9 mouse cellular contexts compared by ENCODE assay signal in genomic region chr14:72389696-72390095, GRCm38 (mm10).
DNase-seq lines count a peak whose midpoint lies in the region; ATAC-seq and TF ChIP-seq lines count a peak whose summit lies in the region.
"Had no signal": no experiment of that assay in that cellular context is flagged by ENCODE, and none has a peak within 500 bp of the region (broad histone marks: within the 10 kb centered on the region; RNA-seq: fewer than 3 reads in every experiment).

No protein-coding gene starts in this region.

- no peak overlapping the region for H3K4me3 ChIP-seq in forebrain, embryonic 13.5 days
- H3K4me3 ChIP-seq in forebrain, embryonic 10.5 days, result no peak overlapping the region
- H3K4me3 ChIP-seq in hindbrain, postnatal 0 days (ENCODE audit: low read length), result no peak overlapping the region
- H3K4me3 ChIP-seq in lung, embryonic 15.5 days, result no peak overlapping the region
- H3K4me3 ChIP-seq: liver, embryonic 13.5 days had no signal

- H3K27me3 ChIP-seq in forebrain, embryonic 13.5 days, result no peaks in the 10 kb centered on the region
- H3K27me3 ChIP-seq in forebrain, embryonic 10.5 days (ENCODE audit: poor library complexity, severe bottlenecking), result no peaks in the 10 kb centered on the region
- no peaks in the 10 kb centered on the region for H3K27me3 ChIP-seq in hindbrain, postnatal 0 days (ENCODE audit: insufficient read depth, low read length)
- H3K27me3 ChIP-seq in lung, embryonic 15.5 days, result no peaks in the 10 kb centered on the region
- H3K27me3 ChIP-seq: liver, embryonic 13.5 days had no signal

- H3K4me2 ChIP-seq in forebrain, embryonic 13.5 days, result no peak overlapping the region
- H3K4me2 ChIP-seq in hindbrain, postnatal 0 days (ENCODE audit: low read depth, low read length), result no peak overlapping the region
- no peak overlapping the region for H3K4me2 ChIP-seq in lung, embryonic 15.5 days
- H3K4me2 ChIP-seq: liver, embryonic 13.5 days had no signal

- ATAC-seq in forebrain, embryonic 13.5 days, result peak; percentile 80
- peak; percentile 86 for ATAC-seq in hindbrain, postnatal 0 days
- ATAC-seq in lung, embryonic 15.5 days (ENCODE audit: borderline replicate concordance, extremely low read depth, low FRiP score, low TSS enrichment), result peak; percentile 96

- H3K9ac ChIP-seq in forebrain, embryonic 13.5 days, result no peak overlapping the region
- H3K9ac ChIP-seq in hindbrain, postnatal 0 days (replicated peaks; ENCODE audit: low read length), result no peak overlapping the region
- no peak overlapping the region for H3K9ac ChIP-seq in lung, embryonic 15.5 days
- H3K9ac ChIP-seq: liver, embryonic 13.5 days had no signal

- H3K4me1 ChIP-seq in forebrain, embryonic 13.5 days, result peaks cover 5% of the 10 kb centered on the region; the same call in 1 of the 2 replicates
- peaks cover 10% of the 10 kb centered on the region for H3K4me1 ChIP-seq in forebrain, embryonic 10.5 days
- H3K4me1 ChIP-seq in hindbrain, postnatal 0 days (ENCODE audit: insufficient read depth, low read length), result no peaks in the 10 kb centered on the region
- peaks cover 17% of the 10 kb centered on the region for H3K4me1 ChIP-seq in lung, embryonic 15.5 days
- H3K4me1 ChIP-seq: liver, embryonic 13.5 days had no signal

- DNase-seq in forebrain, embryonic 10.5 days (ENCODE audit: extremely low spot score, low spot score), result no peak
- peak; percentile 22 for DNase-seq in Muller cell, postnatal 12 days (ENCODE audit: inconsistent ontology term)
- DNase-seq in embryo, embryonic 9.5 days (ENCODE audit: extremely low spot score), result peak; percentile 10
- DNase-seq in hindbrain, postnatal 0 days (ENCODE audit: low spot score), result peak; percentile 73
- DNase-seq in urinary bladder, postnatal 14 days (ENCODE audit: low spot score), result peak; percentile 79
- no peak for DNase-seq in thymus, postnatal 25 days
- DNase-seq: liver, embryonic 13.5 days had no signal

- no peaks in the 10 kb centered on the region for H3K9me3 ChIP-seq in forebrain, embryonic 13.5 days (replicated peaks)
- H3K9me3 ChIP-seq in forebrain, embryonic 10.5 days, result no peaks in the 10 kb centered on the region
- no peaks in the 10 kb centered on the region for H3K9me3 ChIP-seq in hindbrain, postnatal 0 days (ENCODE audit: low read length)
- no peaks in the 10 kb centered on the region for H3K9me3 ChIP-seq in lung, embryonic 15.5 days
- H3K9me3 ChIP-seq: liver, embryonic 13.5 days had no signal

- no peaks in the 10 kb centered on the region for H3K36me3 ChIP-seq in forebrain, embryonic 13.5 days (ENCODE audit: poor library complexity, severe bottlenecking)
- no peaks in the 10 kb centered on the region for H3K36me3 ChIP-seq in forebrain, embryonic 10.5 days (replicated peaks)
- H3K36me3 ChIP-seq in hindbrain, postnatal 0 days (ENCODE audit: insufficient read depth, low read length), result no peaks in the 10 kb centered on the region
- no peaks in the 10 kb centered on the region for H3K36me3 ChIP-seq in lung, embryonic 15.5 days
- H3K36me3 ChIP-seq: liver, embryonic 13.5 days had no signal

- 52% methylated on average over 1 of the region's 1 CpGs for WGBS in forebrain, embryonic 13.5 days
- 82% methylated on average over 1 of the region's 1 CpGs for WGBS in forebrain, embryonic 10.5 days
- 27% methylated on average over 1 of the region's 1 CpGs for WGBS in hindbrain, postnatal 0 days
- WGBS in lung, embryonic 15.5 days, result 36% methylated on average over 1 of the region's 1 CpGs

- TF ChIP-seq CTCF in hindbrain, postnatal 0 days (IDR thresholded peaks at IDR 0.05; ENCODE audit: low read depth), result no peak

- H3K27ac ChIP-seq in forebrain, embryonic 13.5 days, result no peak overlapping the region
- no peak overlapping the region for H3K27ac ChIP-seq in forebrain, embryonic 10.5 days
- no peak overlapping the region for H3K27ac ChIP-seq in hindbrain, postnatal 0 days
- 0 out of 2 replicates have a peak overlapping the region, but pooled peaks have one; percentile 7 for H3K27ac ChIP-seq in lung, embryonic 15.5 days
- H3K27ac ChIP-seq: liver, embryonic 13.5 days had no signal

Comparison
In these comparisons a context has a peak if more than half of its experiments do, and no peak if none do; other contexts are left out.
1. DNase-seq: peak in Muller cell, postnatal 12 days (single experiment), embryo, embryonic 9.5 days (single experiment), hindbrain, postnatal 0 days (single experiment) and urinary bladder, postnatal 14 days (single experiment); none in forebrain, embryonic 10.5 days (single experiment) and thymus, postnatal 25 days (single experiment).
2. Peak in every context shown above with its lines, with median percentiles within 50 percentile points of each other: ATAC-seq.